Mouse (Mus musculus): ENCODE data around the gene Alyref. TPM values are rescaled to one million over a fixed set of nuclear protein-coding genes. Genes with fewer than 3 reads are reported as not detected.

The Alyref gene
- polyA plus RNA-seq, 1 experiment = 22.1 TPM

GRCm38 (mm10) chr11:120617519-120618112 is 19.5 kb upstream of the Alyref start, which contains the start of gene Pcyt2:
Gene Pcyt2 (minus strand): TSS chr11:120617936.
- DNase-seq (ENCODE audit: low read depth in 1 of 2, low spot score in 2 of 2) = peak; percentile 76 to 90
- Histone ChIP-seq H3K4me1 (ENCODE audit: control insufficient read depth, insufficient read depth, insufficient read length) (peaks cover 6% of the 10 kb centered on the region; the same call in 1 of the 2 replicates), H3K36me3 (ENCODE audit: control insufficient read depth, insufficient read depth, low read length) (peaks cover 34% of the 10 kb centered on the region), H3K4me3 (ENCODE audit: extremely low read depth, insufficient read depth, insufficient read length) (peak within 1 kb of the TSS; percentile 85), H3K27ac (ENCODE audit: insufficient read depth, low read length) (peak within 1 kb of the TSS; percentile 76), H3K27me3 (ENCODE audit: control insufficient read depth, insufficient read depth, low read length) (no peaks in the 10 kb centered on the region)
- TF ChIP-seq POLR2A (IDR thresholded peaks at IDR 0.05; ENCODE audit: low read depth, low read length) (peak; percentile 42; the same call in 1 of the 2 replicates), CTCF (IDR thresholded peaks at IDR 0.05; ENCODE audit: extremely low read depth, insufficient read depth, insufficient read length, insufficient replicate concordance) (no peak)
- WGBS = under 1% methylated on average over 56 of the region's 56 CpGs

GRCm38 (mm10) chr11:120616617-120617294 is 18.6 kb upstream of the Alyref start:
- WGBS = 49% methylated on average over 4 of the region's 4 CpGs
- TF ChIP-seq POLR2A (IDR thresholded peaks at IDR 0.05; ENCODE audit: low read depth, low read length) (no peak), CTCF (IDR thresholded peaks at IDR 0.05; ENCODE audit: extremely low read depth, insufficient read depth, insufficient read length, insufficient replicate concordance) (no peak)
- no peaks in the 10 kb centered on the region for H3K27me3 ChIP-seq (ENCODE audit: control insufficient read depth, insufficient read depth, low read length)

GRCm38 (mm10) chr11:120615606-120616203 is 17.5 kb upstream of the Alyref start:
- no peak for DNase-seq (ENCODE audit: low read depth in 1 of 2, low spot score in 2 of 2)

More at GRCm38 (mm10) chr11:120616617-120617294, 18.6 kb upstream of the Alyref start:
- peaks cover 6% of the 10 kb centered on the region; the same call in 1 of the 2 replicates for H3K4me1 ChIP-seq (ENCODE audit: control insufficient read depth, insufficient read depth, insufficient read length)
- no peak overlapping the region for H3K27ac ChIP-seq (ENCODE audit: insufficient read depth, low read length)
- H3K4me3 ChIP-seq (ENCODE audit: extremely low read depth, insufficient read depth, insufficient read length) = peak overlapping the region; percentile 85; the same call in 1 of the 2 replicates
- DNase-seq (ENCODE audit: low read depth in 1 of 2, low spot score in 2 of 2) = no peak
- peaks cover 32% of the 10 kb centered on the region for H3K36me3 ChIP-seq (ENCODE audit: control insufficient read depth, insufficient read depth, low read length)

GRCm38 (mm10) chr11:120615167-120615566 is 17.0 kb upstream of the Alyref start:
- H3K4me3 ChIP-seq (ENCODE audit: extremely low read depth, insufficient read depth, insufficient read length) = no peak overlapping the region
- peaks cover 6% of the 10 kb centered on the region; the same call in 1 of the 2 replicates for H3K4me1 ChIP-seq (ENCODE audit: control insufficient read depth, insufficient read depth, insufficient read length)
- WGBS = 97% methylated on average over 6 of the region's 6 CpGs
- H3K36me3 ChIP-seq (ENCODE audit: control insufficient read depth, insufficient read depth, low read length) = peaks cover 26% of the 10 kb centered on the region
- no peak overlapping the region for H3K27ac ChIP-seq (ENCODE audit: insufficient read depth, low read length)
- TF ChIP-seq POLR2A (IDR thresholded peaks at IDR 0.05; ENCODE audit: low read depth, low read length) (no peak), CTCF (IDR thresholded peaks at IDR 0.05; ENCODE audit: extremely low read depth, insufficient read depth, insufficient read length, insufficient replicate concordance) (no peak)
- H3K27me3 ChIP-seq (ENCODE audit: control insufficient read depth, insufficient read depth, low read length) = no peaks in the 10 kb centered on the region
- no peak for DNase-seq (ENCODE audit: low read depth in 1 of 2, low spot score in 2 of 2)

More at GRCm38 (mm10) chr11:120615606-120616203, 17.5 kb upstream of the Alyref start:
- Histone ChIP-seq H3K36me3 (ENCODE audit: control insufficient read depth, insufficient read depth, low read length) (peaks cover 30% of the 10 kb centered on the region), H3K4me3 (ENCODE audit: extremely low read depth, insufficient read depth, insufficient read length) (no peak overlapping the region), H3K27me3 (ENCODE audit: control insufficient read depth, insufficient read depth, low read length) (no peaks in the 10 kb centered on the region), H3K27ac (ENCODE audit: insufficient read depth, low read length) (no peak overlapping the region), H3K4me1 (ENCODE audit: control insufficient read depth, insufficient read depth, insufficient read length) (peaks cover 6% of the 10 kb centered on the region; the same call in 1 of the 2 replicates)
- no peak for TF ChIP-seq CTCF (IDR thresholded peaks at IDR 0.05; ENCODE audit: extremely low read depth, insufficient read depth, insufficient read length, insufficient replicate concordance)
- TF ChIP-seq POLR2A (IDR thresholded peaks at IDR 0.05; ENCODE audit: low read depth, low read length) = no peak
- WGBS = 86% methylated on average over 11 of the region's 11 CpGs

- no peak for DNase-seq (ENCODE audit: low read depth in 1 of 2, low spot score in 2 of 2)
- Histone ChIP-seq H3K27me3 (ENCODE audit: control insufficient read depth, insufficient read depth, low read length) (no peaks in the 10 kb centered on the region), H3K4me1 (ENCODE audit: control insufficient read depth, insufficient read depth, insufficient read length) (peaks cover 6% of the 10 kb centered on the region; the same call in 1 of the 2 replicates), H3K4me3 (ENCODE audit: extremely low read depth, insufficient read depth, insufficient read length) (no peak overlapping the region), H3K36me3 (ENCODE audit: control insufficient read depth, insufficient read depth, low read length) (peaks cover 18% of the 10 kb centered on the region), H3K27ac (ENCODE audit: insufficient read depth, low read length) (no peak overlapping the region)
- 87% methylated on average over 8 of the region's 8 CpGs for WGBS
- no peak for TF ChIP-seq CTCF (IDR thresholded peaks at IDR 0.05; ENCODE audit: extremely low read depth, insufficient read depth, insufficient read length, insufficient replicate concordance)
- no peak for TF ChIP-seq POLR2A (IDR thresholded peaks at IDR 0.05; ENCODE audit: low read depth, low read length)
Observed at GRCm38 (mm10) chr11:120613976-120614375, 15.8 kb upstream of the Alyref start.

- no peak for TF ChIP-seq CTCF (IDR thresholded peaks at IDR 0.05; ENCODE audit: extremely low read depth, insufficient read depth, insufficient read length, insufficient replicate concordance)
- no peak for TF ChIP-seq POLR2A (IDR thresholded peaks at IDR 0.05; ENCODE audit: low read depth, low read length)
- Histone ChIP-seq H3K27me3 (ENCODE audit: control insufficient read depth, insufficient read depth, low read length) (no peaks in the 10 kb centered on the region), H3K4me3 (ENCODE audit: extremely low read depth, insufficient read depth, insufficient read length) (no peak overlapping the region), H3K4me1 (ENCODE audit: control insufficient read depth, insufficient read depth, insufficient read length) (peaks cover 6% of the 10 kb centered on the region; the same call in 1 of the 2 replicates), H3K36me3 (ENCODE audit: control insufficient read depth, insufficient read depth, low read length) (peaks cover 14% of the 10 kb centered on the region), H3K27ac (ENCODE audit: insufficient read depth, low read length) (no peak overlapping the region)
- DNase-seq (ENCODE audit: low read depth in 1 of 2, low spot score in 2 of 2) = no peak
- WGBS = 91% methylated on average over 10 of the region's 10 CpGs
Observed at GRCm38 (mm10) chr11:120613481-120613972, 15.4 kb upstream of the Alyref start.

Data from spleen, adult 2 months (tissue).